Mouse (Mus musculus): ENCODE measurements at regions not wholly inside any gene's neighbourhood (a gene's known extent, or its start where the extent isn't known, plus 50 kb on each side); places are given as distances from the start of the nearest gene placed in this dataset.

DNA sequence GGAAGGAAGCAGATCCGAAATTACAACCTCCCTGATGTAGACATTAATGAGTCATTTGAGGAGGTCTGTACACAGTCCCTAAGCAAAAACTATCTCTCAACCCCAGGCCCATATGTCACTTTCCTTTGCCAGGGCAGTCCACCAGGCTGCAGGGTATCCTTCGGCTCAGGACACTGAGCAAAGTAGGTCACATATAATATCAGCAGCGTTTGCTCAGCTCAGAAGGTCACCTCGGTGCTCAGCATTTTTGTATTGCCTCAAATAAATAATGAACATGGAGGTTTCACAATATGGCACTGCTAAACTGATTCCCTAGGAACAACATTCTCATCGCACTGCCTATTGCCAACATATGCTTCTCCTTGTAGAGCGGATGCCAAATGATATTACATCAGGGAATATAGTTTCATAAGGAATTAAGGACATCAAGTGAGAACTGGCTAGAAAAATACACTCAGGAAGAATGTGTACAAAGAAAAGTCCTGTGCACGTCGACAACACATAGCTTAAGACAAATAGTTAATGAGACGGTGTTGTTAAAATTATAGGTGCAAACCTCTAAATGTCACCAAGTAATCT lies 275.4 kb downstream of the Pdcd6ip start:
- TF ChIP-seq CTCF (conservative IDR thresholded peaks at IDR 0.05; ENCODE audit: insufficient read depth, insufficient read length, low read depth, low read length): no peak
- no peak for TF ChIP-seq POLR2A (IDR thresholded peaks at IDR 0.05; ENCODE audit: low read depth, low read length)
